Mouse (Mus musculus) stomach, embryonic 16.5 days (tissue): Measurements from ENCODE around the gene Lcp1. TPM values are rescaled to one million over a fixed set of nuclear protein-coding genes. Genes with fewer than 3 reads are reported as not detected.

Experiments used
- ATAC-seq: fragments of 200-750 bp; cut with Nextera tagmentation; 2 replicates; pipeline ENCODE4 v1.8.0; 2017; ENCODE audit warnings: moderate number of reproducible peaks, moderate TSS enrichment; ENCODE audit not compliant: insufficient read depth, low FRiP score
- H3K27ac ChIP-seq: fragments of 300-500 bp; sonication (generic); 2 replicates; pipeline ENCODE4 v1.5.1; 2014; ENCODE audit warnings: low read length
- H3K27me3 ChIP-seq: fragments of 300-500 bp; sonication (generic); 2 replicates; pipeline ENCODE4 v1.6.1; 2014; ENCODE audit warnings: low read length, control low read depth, mixed read lengths; ENCODE audit not compliant: control insufficient read depth, insufficient read depth
- H3K36me3 ChIP-seq: fragments of 300-500 bp; sonication (generic); 2 replicates; pipeline ENCODE4 v1.6.1; 2014; ENCODE audit warnings: low read length; ENCODE audit not compliant: control insufficient read depth, insufficient read depth
- H3K4me1 ChIP-seq: fragments of 300-500 bp; sonication (generic); 2 replicates; pipeline ENCODE4 v1.6.1; 2014; ENCODE audit warnings: low read length, control low read depth, mixed read lengths; ENCODE audit not compliant: control insufficient read depth, insufficient read depth
- H3K4me2 ChIP-seq: fragments of 300-500 bp; sonication (generic); 2 replicates; pipeline ENCODE4 v1.6.1; 2014; ENCODE audit warnings: low read depth, low read length, mixed read lengths
- H3K4me3 ChIP-seq: fragments of 300-500 bp; sonication (generic); replicated peaks from 2 replicates; pipeline ENCODE4 v1.5.1; 2014; ENCODE audit warnings: mild to moderate bottlenecking, low read length
- H3K9ac ChIP-seq: fragments of 300-500 bp; sonication (generic); 2 replicates; pipeline ENCODE4 v1.6.1; 2014; ENCODE audit warnings: low read length
- H3K9me3 ChIP-seq: fragments of 300-500 bp; sonication (generic); replicated peaks from 2 replicates; pipeline ENCODE4 v1.6.1; 2016; ENCODE audit warnings: low read length, control low read depth; ENCODE audit not compliant: control insufficient read depth
- WGBS: fragments of 180-500 bp; shearing (Covaris S2); extraction: QIAGEN DNeasy Blood & Tissue Kit; methylation state at CpG from one replicate; pipeline ENCODE4 v1.1.7; 2014; 5-methylcytosine and 5-hydroxymethylcytosine counted together
- polyA plus RNA-seq: library from polyadenylated mRNA; unstranded; fragments of >200 nt; fragmentation: Nextera tagmentation; extraction: Ambion mirVana; gene quantifications from 2 replicates; pipeline ENCODE4 v1.2.1, GENCODE M21; 2015

The Lcp1 gene
- polyA plus RNA-seq, 1 experiment from 2014 or later: 65.3 TPM

DNA sequence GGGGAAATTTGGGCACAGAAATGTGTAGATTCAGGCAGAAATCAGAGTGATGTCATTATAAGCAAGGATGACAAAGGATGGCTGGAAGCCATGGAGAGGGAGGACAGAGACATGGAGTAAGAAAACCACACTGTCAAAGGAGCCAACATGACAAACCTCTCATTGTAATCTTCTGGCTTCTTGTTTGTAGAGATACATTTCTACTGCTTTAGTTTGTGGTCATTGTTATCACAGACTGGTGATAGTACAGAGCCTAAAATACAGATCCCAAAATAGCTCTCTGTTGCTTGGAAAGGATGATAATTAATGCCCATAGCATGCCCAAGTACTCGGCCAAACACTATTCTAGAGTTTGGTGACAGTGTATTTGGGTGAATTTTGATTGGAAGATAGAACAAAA lies 39.6 kb downstream of the Lcp1 start:
- whole genome bisulfite sequencing: 64% methylated on average over 1 of the region's 1 CpGs

DNA sequence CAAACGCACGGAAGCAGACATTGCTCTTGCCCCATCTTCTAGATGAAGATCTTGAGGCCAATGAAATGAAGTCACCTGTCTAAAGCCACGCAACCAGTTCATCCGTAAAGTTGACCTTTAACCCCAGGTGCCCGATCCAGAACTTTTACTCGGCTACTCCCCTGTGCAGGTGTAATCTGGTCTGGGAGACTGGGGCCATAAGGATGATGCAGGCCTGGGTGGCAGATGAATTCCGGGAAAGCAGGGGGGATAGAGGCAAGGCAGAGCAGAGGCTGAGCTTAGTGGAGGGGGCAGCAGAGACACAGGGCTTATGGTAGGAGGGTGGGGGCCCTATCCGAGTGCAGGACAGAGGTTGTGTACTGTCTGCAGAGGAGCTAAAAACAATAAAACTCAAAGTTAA lies 43.4 kb downstream of the Lcp1 start:
- Histone ChIP-seq H3K4me3 (no peak overlapping the region), H3K27ac (no peak overlapping the region), H3K4me1 (no peaks in the 10 kb centered on the region; the same call in 1 of the 2 replicates), H3K9me3 (no peaks in the 10 kb centered on the region), H3K4me2 (no peak overlapping the region), H3K27me3 (no peaks in the 10 kb centered on the region), H3K36me3 (no peaks in the 10 kb centered on the region), H3K9ac (no peak overlapping the region)
- ATAC-seq: no peak
- WGBS: 70% methylated on average over 8 of the region's 8 CpGs

More for the DNA sequence above, 39.6 kb downstream of the Lcp1 start:
- H3K36me3 ChIP-seq: no peaks in the 10 kb centered on the region
- no peaks in the 10 kb centered on the region for H3K27me3 ChIP-seq
- H3K9me3 ChIP-seq: no peaks in the 10 kb centered on the region
- no peak for ATAC-seq
- H3K4me2 ChIP-seq: no peak overlapping the region
- H3K9ac ChIP-seq: no peak overlapping the region
- H3K4me3 ChIP-seq: no peak overlapping the region
- H3K4me1 ChIP-seq: no peaks in the 10 kb centered on the region; the same call in 1 of the 2 replicates
- no peak overlapping the region for H3K27ac ChIP-seq

DNA sequence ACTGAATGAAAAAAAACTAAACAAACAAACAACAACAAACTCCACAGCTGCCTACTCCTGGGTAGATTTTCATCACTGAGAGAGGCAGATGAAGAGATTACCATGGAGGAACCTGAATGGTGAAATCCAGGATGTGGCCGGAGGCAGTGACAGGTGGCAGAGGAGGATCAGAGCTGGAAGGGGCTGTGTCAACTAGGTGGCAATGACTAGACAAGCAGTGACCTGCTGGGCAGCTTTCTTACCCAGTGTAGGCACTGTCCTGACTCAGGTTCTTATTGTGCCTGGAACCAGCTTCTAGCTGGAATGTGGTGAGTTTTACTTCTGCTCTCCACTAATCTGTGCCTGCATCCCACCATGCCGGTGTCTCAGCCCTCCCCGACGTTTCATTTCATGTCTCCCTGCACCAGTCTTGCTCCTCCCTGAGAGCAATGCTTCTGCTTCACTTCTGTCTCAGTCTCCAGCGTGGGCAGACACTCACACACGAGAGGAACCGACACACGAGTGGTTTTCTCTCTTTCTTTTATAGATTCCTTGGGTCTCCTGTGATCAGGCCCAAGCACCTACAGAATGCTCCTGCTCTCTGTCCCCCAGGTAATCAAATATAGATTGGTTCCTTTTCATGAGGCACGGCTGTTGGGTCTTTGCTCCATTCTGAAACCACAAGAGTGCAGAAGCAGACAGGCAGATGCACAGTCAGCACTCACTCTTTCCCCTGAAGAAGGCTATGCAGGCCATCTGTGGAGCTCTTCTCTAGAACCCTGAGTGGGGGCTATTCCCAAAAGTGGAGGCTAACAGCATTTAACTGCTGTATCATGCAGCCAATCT lies 44.0 kb downstream of the Lcp1 start:
- Histone ChIP-seq H3K4me3 (no peak overlapping the region), H3K27me3 (no peaks in the 10 kb centered on the region), H3K9ac (no peak overlapping the region), H3K9me3 (no peaks in the 10 kb centered on the region), H3K4me2 (no peak overlapping the region), H3K4me1 (no peaks in the 10 kb centered on the region; the same call in 1 of the 2 replicates), H3K27ac (no peak overlapping the region), H3K36me3 (no peaks in the 10 kb centered on the region)
- WGBS: 84% methylated on average over 9 of the region's 9 CpGs
- ATAC-seq: no peak; the same call in 1 of the 2 replicates

DNA sequence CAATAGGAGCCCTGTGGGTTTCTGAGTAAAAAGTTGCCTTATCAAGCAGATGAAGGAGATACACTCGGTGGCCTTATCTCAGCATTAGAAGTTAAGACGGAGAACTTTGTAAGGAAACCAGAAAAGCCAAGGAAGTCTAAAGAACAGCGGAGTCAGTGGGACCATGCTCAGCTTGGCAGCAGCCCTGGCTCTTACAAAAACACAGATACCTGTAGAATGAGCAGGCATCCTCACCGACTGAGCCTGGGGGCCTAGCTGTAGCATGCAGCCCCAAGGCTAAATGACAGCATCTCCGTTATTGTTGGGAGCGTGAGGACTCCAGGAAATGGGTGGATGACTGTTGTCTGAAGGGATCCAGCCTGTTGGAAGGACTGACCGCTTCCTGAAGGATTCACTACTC lies 44.9 kb downstream of the Lcp1 start:
- Histone ChIP-seq H3K36me3 (no peaks in the 10 kb centered on the region), H3K9ac (no peak overlapping the region), H3K4me1 (no peaks in the 10 kb centered on the region; the same call in 1 of the 2 replicates), H3K4me3 (no peak overlapping the region), H3K4me2 (no peak overlapping the region), H3K27me3 (no peaks in the 10 kb centered on the region), H3K9me3 (no peaks in the 10 kb centered on the region), H3K27ac (no peak overlapping the region)
- 64% methylated on average over 7 of the region's 7 CpGs for WGBS
- ATAC-seq: no peak

DNA sequence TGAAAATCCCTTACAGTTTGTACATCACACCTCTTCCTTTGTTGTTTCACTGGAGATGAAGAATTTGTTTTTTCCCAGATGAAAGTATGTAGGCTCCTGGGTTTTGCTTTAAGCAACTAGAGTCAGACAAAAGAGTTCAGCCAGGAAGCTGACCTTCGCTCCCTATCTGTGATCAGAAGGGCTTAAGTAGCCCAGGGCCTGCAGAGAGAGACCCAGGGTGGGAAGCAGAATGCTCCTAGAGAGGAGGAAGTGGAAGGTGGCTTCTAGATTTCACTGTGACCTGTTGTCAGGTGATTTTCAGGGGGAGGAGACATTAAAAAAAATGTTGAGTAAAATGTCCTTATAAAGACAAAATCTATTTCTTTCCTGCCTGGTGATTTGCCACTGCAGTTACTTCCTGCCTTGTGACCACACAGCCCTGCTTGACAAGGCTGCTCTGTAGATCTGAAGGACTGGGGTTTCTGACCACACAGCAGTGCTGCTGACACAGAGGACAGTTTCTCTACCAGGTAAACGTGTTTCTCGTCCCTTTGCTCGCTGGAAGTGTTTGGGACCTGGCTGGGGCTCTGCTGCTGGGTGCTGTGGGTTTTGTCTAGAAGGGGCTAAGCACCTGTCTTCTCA lies 45.6 kb downstream of the Lcp1 start:
- Histone ChIP-seq H3K4me2 (no peak overlapping the region), H3K9ac (no peak overlapping the region)
- peak; percentile 58; the same call in 1 of the 2 replicates for ATAC-seq

DNA sequence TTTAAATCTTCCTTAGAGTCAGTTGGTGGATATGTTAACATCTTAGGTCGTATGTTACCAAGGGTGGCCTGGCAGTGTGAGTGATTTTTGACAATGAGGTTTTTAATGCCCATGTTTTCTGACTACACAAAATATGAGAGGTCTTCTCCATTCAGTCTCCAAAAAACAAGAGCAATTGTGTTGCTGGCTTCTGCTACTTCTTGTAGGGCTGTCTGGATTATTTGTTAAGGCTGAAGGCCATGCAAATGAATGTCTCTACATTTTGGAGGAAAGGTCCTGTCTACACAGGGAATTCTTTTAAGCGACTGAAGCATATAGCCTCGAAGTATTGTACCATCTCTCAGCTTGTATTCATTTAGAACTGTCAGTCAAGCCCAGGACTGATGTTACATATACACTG lies 46.5 kb downstream of the Lcp1 start:
- no peak overlapping the region for H3K9ac ChIP-seq
- no peak overlapping the region for H3K4me2 ChIP-seq
- H3K4me1 ChIP-seq: no peaks in the 10 kb centered on the region; the same call in 1 of the 2 replicates
- ATAC-seq: no peak
- H3K4me3 ChIP-seq: no peak overlapping the region
- 73% methylated on average over 3 of the region's 3 CpGs for WGBS
- H3K9me3 ChIP-seq: no peaks in the 10 kb centered on the region
- H3K27me3 ChIP-seq: no peaks in the 10 kb centered on the region
- H3K36me3 ChIP-seq: no peaks in the 10 kb centered on the region
- H3K27ac ChIP-seq: no peak overlapping the region

More for the DNA sequence above, 45.6 kb downstream of the Lcp1 start:
- Histone ChIP-seq H3K4me1 (no peaks in the 10 kb centered on the region; the same call in 1 of the 2 replicates), H3K27me3 (no peaks in the 10 kb centered on the region), H3K36me3 (no peaks in the 10 kb centered on the region), H3K4me3 (peak overlapping the region; percentile 22; the same call in 1 of the 2 replicates), H3K27ac (peak overlapping the region; percentile 76), H3K9me3 (no peaks in the 10 kb centered on the region)
- 46% methylated on average over 4 of the region's 4 CpGs for WGBS

DNA sequence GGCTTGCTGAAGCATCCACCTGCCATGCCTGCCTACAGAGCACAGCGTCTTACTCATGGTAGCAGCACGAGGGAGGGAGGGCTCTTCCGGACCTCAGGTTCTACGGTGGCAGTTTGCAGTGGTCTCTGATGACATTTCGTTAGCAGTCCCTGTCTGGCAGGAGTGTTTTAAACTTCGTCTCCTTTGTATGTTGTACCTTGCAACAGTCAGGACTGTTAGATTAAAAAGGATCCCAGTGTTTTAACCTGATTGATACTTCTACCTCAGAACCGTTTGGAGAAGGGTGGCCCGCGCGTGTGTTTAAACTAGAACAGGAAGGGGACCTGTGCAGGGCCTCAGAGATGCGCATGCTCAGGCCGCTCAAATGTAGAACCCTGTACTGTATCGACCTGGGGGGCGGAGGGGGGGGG lies 47.5 kb downstream of the Lcp1 start:
- peak overlapping the region; percentile 43; the same call in 1 of the 2 replicates for H3K27ac ChIP-seq
- no peaks in the 10 kb centered on the region for H3K4me1 ChIP-seq
- H3K4me3 ChIP-seq: peak overlapping the region; percentile 19; the same call in 1 of the 2 replicates
- H3K4me2 ChIP-seq: no peak overlapping the region
- WGBS: 75% methylated on average over 14 of the region's 14 CpGs
- no peaks in the 10 kb centered on the region for H3K27me3 ChIP-seq
- H3K9me3 ChIP-seq: no peaks in the 10 kb centered on the region
- H3K36me3 ChIP-seq: no peaks in the 10 kb centered on the region
- ATAC-seq: 0 out of 2 replicates have a peak, but pooled peaks have one; percentile 19
- H3K9ac ChIP-seq: 0 out of 2 replicates have a peak overlapping the region, but pooled peaks have one; percentile 5

DNA sequence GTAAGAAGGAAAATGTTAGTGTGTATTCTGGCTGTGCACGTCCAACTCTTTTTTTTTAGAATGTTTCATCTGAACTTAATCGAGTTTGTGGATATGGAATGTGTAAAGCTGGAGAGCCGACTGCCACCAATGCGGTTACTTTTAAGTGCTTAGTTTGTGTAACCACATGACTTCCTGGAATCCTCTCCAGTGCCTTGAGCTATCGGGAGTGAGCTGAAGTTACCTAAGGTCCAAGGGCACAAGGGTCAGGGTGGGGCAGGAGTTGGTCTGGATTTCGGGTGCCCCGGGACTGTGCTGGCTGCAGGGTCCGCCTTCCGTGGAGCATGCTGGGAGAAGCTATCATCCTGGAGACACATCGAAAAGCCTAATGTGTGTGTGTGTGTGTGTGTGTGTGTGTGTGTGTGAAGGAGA lies 47.9 kb downstream of the Lcp1 start:
- no peaks in the 10 kb centered on the region for H3K4me1 ChIP-seq
- H3K4me3 ChIP-seq: peak overlapping the region; percentile 19

More for the DNA sequence above, 47.9 kb downstream of the Lcp1 start:
- 71% methylated on average over 10 of the region's 10 CpGs for WGBS
- Histone ChIP-seq H3K27me3 (no peaks in the 10 kb centered on the region), H3K36me3 (no peaks in the 10 kb centered on the region), H3K27ac (peak overlapping the region; percentile 43; the same call in 1 of the 2 replicates), H3K4me2 (no peak overlapping the region), H3K9ac (0 out of 2 replicates have a peak overlapping the region, but pooled peaks have one; percentile 5), H3K9me3 (no peaks in the 10 kb centered on the region)
- ATAC-seq: peak; percentile 37; the same call in 1 of the 2 replicates
